Mouse (Mus musculus): Measurements from ENCODE around the gene Dlg1. TPM values are rescaled to one million over a fixed set of nuclear protein-coding genes. Genes with fewer than 3 reads are reported as not detected.

Gene Dlg1
- polyA plus RNA-seq, 1 experiment = 24.6 TPM

DNA sequence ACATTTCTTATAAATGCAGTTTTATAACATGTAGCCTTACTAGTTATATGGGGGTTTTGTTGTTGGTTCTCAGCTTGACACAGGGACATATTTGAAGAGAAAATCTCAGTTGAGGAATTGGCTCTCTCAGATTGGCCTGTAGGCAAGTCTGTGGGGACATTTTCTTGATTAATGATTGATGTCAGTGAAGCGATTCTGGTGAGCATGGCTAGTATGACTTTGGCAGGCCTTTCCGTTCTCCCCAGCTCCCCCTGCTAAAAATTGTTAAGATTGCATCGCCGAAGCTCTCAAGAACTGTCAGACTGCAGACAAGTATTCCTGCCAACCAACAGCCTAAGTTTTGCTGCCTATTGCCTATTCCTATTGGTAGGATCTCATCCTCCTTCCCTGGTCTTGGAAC lies 73.8 kb downstream of the Dlg1 start:
- Histone ChIP-seq H3K4me1 (ENCODE audit: control insufficient read depth, insufficient read depth, low read length) (peaks cover 7% of the 10 kb centered on the region; the same call in 1 of the 2 replicates), H3K36me3 (ENCODE audit: control insufficient read depth, insufficient read depth, low read length) (no peaks in the 10 kb centered on the region), H3K27ac (ENCODE audit: insufficient read depth, low read depth, low read length) (no peak overlapping the region), H3K4me3 (ENCODE audit: insufficient read depth, low read depth, low read length) (no peak overlapping the region), H3K27me3 (replicated peaks; ENCODE audit: control insufficient read depth, insufficient read depth, low read length) (no peaks in the 10 kb centered on the region)
- peak; percentile 62 for DNase-seq
- WGBS = 27% methylated on average over 4 of the region's 4 CpGs
- TF ChIP-seq POLR2A (IDR thresholded peaks at IDR 0.05; ENCODE audit: low read depth, low read length) = no peak
- TF ChIP-seq CTCF (conservative IDR thresholded peaks at IDR 0.05; ENCODE audit: insufficient read depth, insufficient read length, low read depth, low read length) = no peak

DNA sequence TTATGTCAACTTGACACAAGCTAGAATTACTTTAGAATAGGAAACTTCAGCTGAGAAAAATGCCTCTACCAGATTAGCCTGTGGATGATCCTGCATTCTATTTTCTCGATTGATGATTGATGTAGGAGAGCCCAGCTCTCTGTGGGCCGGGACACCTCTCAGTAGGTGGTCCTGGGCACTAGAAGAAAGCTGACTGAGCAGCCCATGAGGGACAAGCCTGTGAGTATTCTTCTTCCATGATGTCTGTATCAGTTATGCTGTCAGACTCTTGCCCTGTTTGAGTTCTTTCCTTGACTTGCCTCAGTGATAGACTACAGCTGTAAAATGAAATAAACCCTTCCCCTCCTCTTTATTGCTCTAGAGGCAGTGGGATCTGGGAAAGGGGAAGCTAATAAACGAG lies 74.5 kb downstream of the Dlg1 start:
- Histone ChIP-seq H3K4me1 (ENCODE audit: control insufficient read depth, insufficient read depth, low read length) (peaks cover 9% of the 10 kb centered on the region; the same call in 1 of the 2 replicates), H3K36me3 (ENCODE audit: control insufficient read depth, insufficient read depth, low read length) (no peaks in the 10 kb centered on the region), H3K27ac (ENCODE audit: insufficient read depth, low read depth, low read length) (no peak overlapping the region), H3K27me3 (replicated peaks; ENCODE audit: control insufficient read depth, insufficient read depth, low read length) (no peaks in the 10 kb centered on the region), H3K4me3 (ENCODE audit: insufficient read depth, low read depth, low read length) (no peak overlapping the region)
- no peak for DNase-seq
- TF ChIP-seq POLR2A (IDR thresholded peaks at IDR 0.05; ENCODE audit: low read depth, low read length) (no peak), CTCF (conservative IDR thresholded peaks at IDR 0.05; ENCODE audit: insufficient read depth, insufficient read length, low read depth, low read length) (no peak)
- WGBS = 47% methylated on average over 3 of the region's 3 CpGs

DNA sequence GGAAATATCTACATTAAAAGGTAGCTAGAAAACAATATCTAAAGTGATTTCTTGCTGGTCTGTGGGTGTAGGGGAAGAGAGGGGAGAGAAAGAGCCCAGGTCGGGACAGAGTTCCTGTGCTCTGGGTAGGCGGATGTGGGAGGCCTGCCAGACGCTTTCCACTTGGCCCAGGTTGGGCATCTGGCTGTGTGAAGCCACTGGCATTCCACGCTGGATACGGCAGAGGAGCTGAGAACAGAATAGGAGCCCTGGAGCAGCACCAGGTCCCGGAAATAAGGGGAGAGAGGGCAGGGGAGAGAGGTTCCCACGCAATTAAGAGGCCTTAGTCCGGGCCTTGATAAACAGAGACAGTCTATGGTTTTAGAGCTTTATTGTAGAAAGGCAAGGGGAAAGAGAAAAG lies 77.0 kb downstream of the Dlg1 start:
- H3K36me3 ChIP-seq (ENCODE audit: control insufficient read depth, insufficient read depth, low read length) = no peaks in the 10 kb centered on the region
- H3K27me3 ChIP-seq (replicated peaks; ENCODE audit: control insufficient read depth, insufficient read depth, low read length) = no peaks in the 10 kb centered on the region
- no peak for TF ChIP-seq CTCF (conservative IDR thresholded peaks at IDR 0.05; ENCODE audit: insufficient read depth, insufficient read length, low read depth, low read length)
- no peak for TF ChIP-seq POLR2A (IDR thresholded peaks at IDR 0.05; ENCODE audit: low read depth, low read length)
- DNase-seq = peak; percentile 68
- 0 out of 2 replicates have a peak overlapping the region, but pooled peaks have one; percentile 13 for H3K27ac ChIP-seq (ENCODE audit: insufficient read depth, low read depth, low read length)
- WGBS = 44% methylated on average over 8 of the region's 8 CpGs
- peaks cover 9% of the 10 kb centered on the region; the same call in 1 of the 2 replicates for H3K4me1 ChIP-seq (ENCODE audit: control insufficient read depth, insufficient read depth, low read length)
- no peak overlapping the region for H3K4me3 ChIP-seq (ENCODE audit: insufficient read depth, low read depth, low read length)

DNA sequence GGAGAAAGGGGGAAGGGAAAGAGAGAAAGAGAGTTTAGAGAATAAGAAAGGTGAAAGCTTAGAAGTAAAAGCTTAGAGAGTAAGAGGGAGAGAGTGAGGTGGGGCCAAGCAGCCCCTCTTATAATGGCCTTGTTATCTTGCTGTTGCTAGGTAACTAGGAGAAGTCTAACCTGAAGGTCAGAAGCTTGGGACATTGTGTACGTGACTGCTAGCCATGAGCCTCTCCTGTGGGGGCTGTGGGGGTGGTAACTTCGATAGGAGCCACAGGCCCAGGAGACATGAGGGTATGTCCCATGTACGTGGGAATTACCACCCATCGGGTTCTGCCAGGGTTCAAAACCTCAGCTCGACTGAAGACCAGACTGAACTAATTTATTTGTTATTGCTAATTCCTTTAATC lies 77.5 kb downstream of the Dlg1 start:
- no peak overlapping the region for H3K4me3 ChIP-seq (ENCODE audit: insufficient read depth, low read depth, low read length)
- no peak for DNase-seq
- 68% methylated on average over 5 of the region's 5 CpGs for WGBS
- TF ChIP-seq CTCF (conservative IDR thresholded peaks at IDR 0.05; ENCODE audit: insufficient read depth, insufficient read length, low read depth, low read length) (no peak), POLR2A (IDR thresholded peaks at IDR 0.05; ENCODE audit: low read depth, low read length) (no peak)
- H3K4me1 ChIP-seq (ENCODE audit: control insufficient read depth, insufficient read depth, low read length) = peaks cover 9% of the 10 kb centered on the region; the same call in 1 of the 2 replicates
- H3K27me3 ChIP-seq (replicated peaks; ENCODE audit: control insufficient read depth, insufficient read depth, low read length) = no peaks in the 10 kb centered on the region
- no peaks in the 10 kb centered on the region for H3K36me3 ChIP-seq (ENCODE audit: control insufficient read depth, insufficient read depth, low read length)
- H3K27ac ChIP-seq (ENCODE audit: insufficient read depth, low read depth, low read length) = 0 out of 2 replicates have a peak overlapping the region, but pooled peaks have one; percentile 13

DNA sequence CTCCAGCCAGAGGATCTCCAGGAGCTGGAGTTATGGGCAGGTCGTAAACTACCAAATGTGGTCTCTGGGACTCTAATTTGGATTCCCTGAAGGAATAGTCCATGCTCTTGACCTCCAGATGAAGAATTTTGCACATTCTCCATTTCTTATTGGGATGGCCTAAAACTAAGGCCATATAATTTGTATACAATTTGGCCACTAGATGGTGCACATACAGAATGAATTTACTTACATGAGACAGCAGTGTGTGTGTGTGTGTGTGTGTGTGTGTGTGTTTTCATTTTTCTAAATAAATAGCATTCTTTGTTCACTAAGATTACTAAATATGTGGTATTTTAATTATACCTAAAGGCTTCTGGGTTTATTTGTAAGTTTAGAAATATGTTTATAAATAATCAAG lies 87.3 kb downstream of the Dlg1 start:
- no peaks in the 10 kb centered on the region for H3K4me1 ChIP-seq (ENCODE audit: control insufficient read depth, insufficient read depth, low read length)
- H3K4me3 ChIP-seq (ENCODE audit: insufficient read depth, low read depth, low read length) = no peak overlapping the region
- WGBS = 85% methylated on average over 1 of the region's 1 CpGs
- H3K27me3 ChIP-seq (replicated peaks; ENCODE audit: control insufficient read depth, insufficient read depth, low read length) = no peaks in the 10 kb centered on the region
- DNase-seq = peak; percentile 32
- H3K36me3 ChIP-seq (ENCODE audit: control insufficient read depth, insufficient read depth, low read length) = no peaks in the 10 kb centered on the region
- no peak overlapping the region for H3K27ac ChIP-seq (ENCODE audit: insufficient read depth, low read depth, low read length)
- TF ChIP-seq CTCF (conservative IDR thresholded peaks at IDR 0.05; ENCODE audit: insufficient read depth, insufficient read length, low read depth, low read length) (no peak), POLR2A (IDR thresholded peaks at IDR 0.05; ENCODE audit: low read depth, low read length) (no peak)

DNA sequence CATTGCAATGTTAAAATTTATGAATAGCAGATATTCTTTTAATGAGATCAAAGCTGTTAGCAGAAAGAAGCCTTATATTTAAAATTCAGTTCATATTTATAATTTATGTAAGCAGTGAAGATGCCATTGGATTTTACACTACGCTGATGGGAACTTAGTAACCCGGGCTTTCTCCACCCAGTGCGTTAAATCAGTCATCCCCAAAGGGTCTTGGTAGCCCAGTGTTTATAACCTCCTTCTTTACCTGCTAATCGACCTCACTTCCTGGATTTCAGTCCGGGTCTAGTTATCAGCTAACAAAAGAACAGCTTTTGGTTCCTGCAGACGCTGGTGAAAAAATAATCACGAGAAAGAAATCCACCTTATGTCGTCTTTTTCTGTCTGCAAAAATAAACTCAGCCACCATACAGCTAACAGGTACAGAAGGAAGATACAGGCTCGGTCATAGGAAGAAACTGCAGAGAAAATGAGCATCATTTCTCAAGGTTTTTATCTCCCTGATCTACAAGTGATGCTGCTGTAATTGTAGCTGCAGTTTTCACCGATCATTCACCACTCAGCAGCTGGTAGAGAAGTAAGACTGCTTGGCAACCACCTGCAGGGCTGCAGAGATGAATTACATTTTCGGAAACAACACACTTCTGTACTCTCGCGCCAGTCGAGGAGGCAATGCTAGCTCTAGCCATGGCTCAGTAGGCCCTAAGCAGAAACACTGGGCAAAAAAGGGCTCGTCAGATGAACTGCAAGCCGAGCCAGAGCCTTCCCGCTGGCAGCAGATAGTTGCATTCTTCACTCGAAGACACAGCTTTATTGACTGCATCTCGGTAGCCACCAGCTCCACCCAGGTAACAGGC lies 91.2 kb downstream of the Dlg1 start:
- WGBS = 58% methylated on average over 19 of the region's 19 CpGs

DNA sequence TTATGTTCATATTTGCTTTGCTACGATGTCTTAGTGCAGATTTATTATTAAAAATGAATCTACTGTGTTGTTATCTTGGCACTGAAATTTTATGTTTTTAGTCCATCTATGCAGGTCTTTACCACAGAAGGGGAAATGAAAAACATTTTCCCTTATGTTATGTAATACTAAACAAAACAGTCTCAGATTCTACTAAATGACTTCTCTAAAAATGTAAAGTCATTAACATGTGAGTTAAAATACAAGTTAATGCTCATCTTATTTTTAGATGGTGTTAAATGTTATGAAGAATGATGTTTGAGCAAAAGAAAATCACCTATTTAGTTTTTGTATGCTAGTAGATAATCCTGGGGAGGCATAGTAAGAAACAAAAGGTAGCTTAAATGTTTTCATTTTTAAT lies 91.8 kb downstream of the Dlg1 start:
- H3K27me3 ChIP-seq (replicated peaks; ENCODE audit: control insufficient read depth, insufficient read depth, low read length) = no peaks in the 10 kb centered on the region
- no peak for TF ChIP-seq POLR2A (IDR thresholded peaks at IDR 0.05; ENCODE audit: low read depth, low read length)
- no peak for TF ChIP-seq CTCF (conservative IDR thresholded peaks at IDR 0.05; ENCODE audit: insufficient read depth, insufficient read length, low read depth, low read length)
- no peaks in the 10 kb centered on the region for H3K36me3 ChIP-seq (ENCODE audit: control insufficient read depth, insufficient read depth, low read length)
- 77% methylated on average over 1 of the region's 1 CpGs for WGBS
- no peak overlapping the region for H3K27ac ChIP-seq (ENCODE audit: insufficient read depth, low read depth, low read length)
- H3K4me3 ChIP-seq (ENCODE audit: insufficient read depth, low read depth, low read length) = no peak overlapping the region
- no peak for DNase-seq
- no peaks in the 10 kb centered on the region for H3K4me1 ChIP-seq (ENCODE audit: control insufficient read depth, insufficient read depth, low read length)

More for the DNA sequence above, 91.2 kb downstream of the Dlg1 start:
- no peaks in the 10 kb centered on the region for H3K27me3 ChIP-seq (replicated peaks; ENCODE audit: control insufficient read depth, insufficient read depth, low read length)
- no peaks in the 10 kb centered on the region for H3K4me1 ChIP-seq (ENCODE audit: control insufficient read depth, insufficient read depth, low read length)
- H3K4me3 ChIP-seq (ENCODE audit: insufficient read depth, low read depth, low read length) = no peak overlapping the region
- TF ChIP-seq CTCF (conservative IDR thresholded peaks at IDR 0.05; ENCODE audit: insufficient read depth, insufficient read length, low read depth, low read length) = no peak
- TF ChIP-seq POLR2A (IDR thresholded peaks at IDR 0.05; ENCODE audit: low read depth, low read length) = no peak
- no peak for DNase-seq
- H3K27ac ChIP-seq (ENCODE audit: insufficient read depth, low read depth, low read length) = no peak overlapping the region
- no peaks in the 10 kb centered on the region for H3K36me3 ChIP-seq (ENCODE audit: control insufficient read depth, insufficient read depth, low read length)
